Mouse (Mus musculus) CH12.LX (cell line): ENCODE measurements around the gene Vwf.

ENCODE experiments used
- CTCF ChIP-seq, 2 experiments: IDR thresholded peaks in 1 of 2; conservative IDR thresholded peaks in 1 of 2; 2 replicates each; pipeline ENCODE4 v1.5.1; 2011 to 2012; ENCODE audit warnings: low read depth in 2 of 2, low read length in 2 of 2, improper control_type of control experiment in 1 of 2, inconsistent platforms in 1 of 2, mild to moderate bottlenecking in 1 of 2, moderate library complexity in 1 of 2
- EP300 ChIP-seq: IDR thresholded peaks from 2 replicates; pipeline ENCODE4 v1.6.1; 2011; ENCODE audit warnings: low read length, improper control_type of control experiment
- HCFC1 ChIP-seq: IDR thresholded peaks from 2 replicates; pipeline ENCODE4 v1.6.1; 2012; ENCODE audit warnings: low read depth, mild to moderate bottlenecking, inconsistent platforms, low read length, improper control_type of control experiment
- MAX ChIP-seq: IDR thresholded peaks from 2 replicates; pipeline ENCODE4 v1.6.1; 2011; ENCODE audit warnings: low read length, improper control_type of control experiment
- MXI1 ChIP-seq: IDR thresholded peaks from 2 replicates; pipeline ENCODE4 v1.6.1; 2011; ENCODE audit warnings: mild to moderate bottlenecking, low read depth, low read length, improper control_type of control experiment
- MYC ChIP-seq: IDR thresholded peaks from 2 replicates; pipeline ENCODE4 v1.6.1; 2011; ENCODE audit warnings: low read depth, mild to moderate bottlenecking, improper control_type of control experiment, low read length
- PAX5 ChIP-seq: IDR thresholded peaks from 2 replicates; pipeline ENCODE4 v1.6.1; 2012; ENCODE audit warnings: low read length, inconsistent platforms, mixed read lengths
- POLR2A ChIP-seq: IDR thresholded peaks from 2 replicates; pipeline ENCODE4 v1.6.1; 2011; ENCODE audit warnings: low read depth, mild to moderate bottlenecking, improper control_type of control experiment, low read length
- RAD21 ChIP-seq: IDR thresholded peaks from 2 replicates; pipeline ENCODE4 v1.6.1; 2011; ENCODE audit warnings: low read depth, mild to moderate bottlenecking, low read length, improper control_type of control experiment, moderate library complexity

DNA sequence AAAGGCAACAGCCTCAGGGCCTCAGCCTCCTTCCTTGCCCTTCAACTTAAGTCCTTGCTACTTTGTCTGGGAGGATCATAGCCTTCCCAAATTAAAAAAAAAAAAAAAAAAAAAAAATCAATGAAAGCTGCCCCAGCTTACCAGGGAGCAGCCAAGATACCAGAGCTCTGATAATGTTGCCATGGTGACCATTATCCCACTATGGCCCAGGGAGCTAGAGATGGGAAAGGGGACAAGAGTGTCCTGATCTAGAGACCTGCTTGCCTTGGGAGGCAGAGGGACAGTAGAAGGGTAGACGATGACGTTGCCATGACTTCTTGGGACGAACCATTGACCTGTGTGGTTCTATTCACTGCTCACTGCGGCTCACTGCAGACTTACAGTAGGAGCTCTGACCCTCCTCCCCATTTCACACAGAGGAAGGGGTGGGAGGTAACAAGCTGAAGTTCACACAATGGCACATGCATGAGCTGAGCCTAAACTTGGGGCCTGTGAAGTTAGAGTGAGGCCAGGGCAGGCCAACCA, 39.5 kb downstream of the Vwf start:
- TF ChIP-seq MAX (no peak), PAX5 (no peak), HCFC1 (no peak), EP300 (no peak), RAD21 (no peak), POLR2A (no peak), CTCF (conservative IDR thresholded peaks at IDR 0.05 in 1 of 2, IDR thresholded peaks at IDR 0.05 in 1 of 2; ENCODE audit: low read depth in 2 of 2, low read length in 2 of 2) (no peak), MYC (no peak), MXI1 (no peak)
